Mouse (Mus musculus): ENCODE measurements around the gene Galnt10. TPM values are rescaled to one million over a fixed set of nuclear protein-coding genes. Genes with fewer than 3 reads are reported as not detected.
A peak's percentile ranks its signal among the peaks of the same experiment; 100 is the strongest.

Gene Galnt10
- polyA plus RNA-seq, 1 experiment from 2014 or later: 7.1 TPM

DNA sequence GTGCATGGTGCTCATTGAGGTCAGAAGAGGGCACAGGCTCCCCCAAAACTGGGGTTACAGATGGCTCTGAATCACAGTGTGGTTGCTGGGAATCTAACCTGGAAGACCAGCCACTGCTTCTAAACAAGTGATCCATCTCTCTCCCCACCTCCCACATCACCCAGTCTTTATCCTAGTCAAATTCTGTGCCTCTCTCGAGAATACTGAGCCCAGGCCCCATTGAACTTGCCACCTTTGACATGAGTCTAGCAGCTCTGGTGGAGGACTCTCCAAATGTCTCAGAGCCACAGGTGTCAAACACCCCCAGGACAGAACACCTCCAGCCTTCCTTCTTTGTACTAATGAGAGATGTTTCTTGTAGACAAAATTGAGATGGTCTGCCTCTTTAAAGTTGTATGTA lies 1.2 kb downstream of the Galnt10 start:
- 22% methylated on average over 1 of the region's 1 CpGs for WGBS (ENCODE audit: insufficient replicate concordance)
- H3K9ac ChIP-seq (ENCODE audit: low read depth, low read length): no peak overlapping the region
- peak overlapping the region; percentile 76 for H3K4me3 ChIP-seq (ENCODE audit: low read depth, low read length)
- no peaks in the 10 kb centered on the region for H3K36me3 ChIP-seq (ENCODE audit: control insufficient read depth, insufficient read depth, low read length)
- no peak for ATAC-seq (replicated peaks; ENCODE audit: insufficient number of reproducible peaks, low FRiP score, low TSS enrichment)
- H3K27ac ChIP-seq (ENCODE audit: low read depth, low read length): no peak overlapping the region
- H3K27me3 ChIP-seq (ENCODE audit: control insufficient read depth, insufficient read depth, low read length): no peaks in the 10 kb centered on the region
- peaks cover 21% of the 10 kb centered on the region for H3K4me1 ChIP-seq (ENCODE audit: control insufficient read depth, insufficient read depth, low read length)
- peak overlapping the region; percentile 96 for H3K4me2 ChIP-seq
- no peaks in the 10 kb centered on the region for H3K9me3 ChIP-seq (replicated peaks; ENCODE audit: control insufficient read depth, low read length)

DNA sequence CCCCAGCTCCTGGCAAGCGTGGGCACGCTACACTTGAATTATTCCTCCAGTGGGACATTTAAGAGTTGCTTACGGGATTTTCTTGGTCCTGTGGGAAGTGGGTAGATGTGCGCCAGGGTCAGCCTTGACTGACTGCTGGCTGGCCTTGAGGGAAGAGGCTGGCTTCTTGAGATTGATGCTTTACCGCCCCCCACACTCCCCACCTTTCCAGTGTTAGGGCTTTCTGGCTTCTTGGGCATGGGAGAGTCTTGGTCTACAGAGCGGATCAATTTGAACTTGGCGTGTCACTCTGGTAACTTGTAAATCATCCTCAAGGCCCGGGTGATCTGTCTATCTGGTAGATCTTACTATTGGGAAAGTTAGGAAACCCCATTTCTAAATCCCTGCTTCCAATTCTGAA lies 1.7 kb downstream of the Galnt10 start:
- no peak for ATAC-seq (replicated peaks; ENCODE audit: insufficient number of reproducible peaks, low FRiP score, low TSS enrichment)
- no peaks in the 10 kb centered on the region for H3K36me3 ChIP-seq (ENCODE audit: control insufficient read depth, insufficient read depth, low read length)
- no peaks in the 10 kb centered on the region for H3K9me3 ChIP-seq (replicated peaks; ENCODE audit: control insufficient read depth, low read length)
- no peak overlapping the region for H3K27ac ChIP-seq (ENCODE audit: low read depth, low read length)
- no peaks in the 10 kb centered on the region for H3K27me3 ChIP-seq (ENCODE audit: control insufficient read depth, insufficient read depth, low read length)
- peak overlapping the region; percentile 76; the same call in 1 of the 2 replicates for H3K4me3 ChIP-seq (ENCODE audit: low read depth, low read length)
- peaks cover 26% of the 10 kb centered on the region for H3K4me1 ChIP-seq (ENCODE audit: control insufficient read depth, insufficient read depth, low read length)
- H3K4me2 ChIP-seq: peak overlapping the region; percentile 96
- H3K9ac ChIP-seq (ENCODE audit: low read depth, low read length): 0 out of 2 replicates have a peak overlapping the region, but pooled peaks have one; percentile 24
- 75% methylated on average over 8 of the region's 8 CpGs for WGBS (ENCODE audit: insufficient replicate concordance)

- 56% methylated on average over 5 of the region's 5 CpGs for WGBS (ENCODE audit: insufficient replicate concordance)
- H3K9ac ChIP-seq (ENCODE audit: low read depth, low read length): no peak overlapping the region
- H3K27ac ChIP-seq (ENCODE audit: low read depth, low read length): no peak overlapping the region
- peak overlapping the region; percentile 76; the same call in 1 of the 2 replicates for H3K4me3 ChIP-seq (ENCODE audit: low read depth, low read length)
- H3K4me2 ChIP-seq: peak overlapping the region; percentile 34
- H3K9me3 ChIP-seq (replicated peaks; ENCODE audit: control insufficient read depth, low read length): no peaks in the 10 kb centered on the region
- ATAC-seq (replicated peaks; ENCODE audit: insufficient number of reproducible peaks, low FRiP score, low TSS enrichment): no peak
- no peaks in the 10 kb centered on the region for H3K27me3 ChIP-seq (ENCODE audit: control insufficient read depth, insufficient read depth, low read length)
- H3K4me1 ChIP-seq (ENCODE audit: control insufficient read depth, insufficient read depth, low read length): peaks cover 31% of the 10 kb centered on the region
- no peaks in the 10 kb centered on the region for H3K36me3 ChIP-seq (ENCODE audit: control insufficient read depth, insufficient read depth, low read length)
Measured at GRCm38 (mm10) chr11:57647446-57647845, 2.2 kb downstream of the Galnt10 start.

- Histone ChIP-seq H3K4me1 (ENCODE audit: control insufficient read depth, insufficient read depth, low read length) (peaks cover 40% of the 10 kb centered on the region), H3K4me2 (no peak overlapping the region), H3K9ac (ENCODE audit: low read depth, low read length) (no peak overlapping the region)
Measured at GRCm38 (mm10) chr11:57648196-57648800, 3.1 kb downstream of the Galnt10 start.

GRCm38 (mm10) chr11:57649269-57649668 lies 4.0 kb downstream of the Galnt10 start:
- Histone ChIP-seq H3K4me3 (ENCODE audit: low read depth, low read length) (no peak overlapping the region), H3K9me3 (replicated peaks; ENCODE audit: control insufficient read depth, low read length) (no peaks in the 10 kb centered on the region), H3K4me2 (no peak overlapping the region; the same call in 1 of the 2 replicates), H3K36me3 (ENCODE audit: control insufficient read depth, insufficient read depth, low read length) (no peaks in the 10 kb centered on the region), H3K4me1 (ENCODE audit: control insufficient read depth, insufficient read depth, low read length) (peaks cover 42% of the 10 kb centered on the region), H3K9ac (ENCODE audit: low read depth, low read length) (no peak overlapping the region), H3K27me3 (ENCODE audit: control insufficient read depth, insufficient read depth, low read length) (no peaks in the 10 kb centered on the region; the same call in 1 of the 2 replicates), H3K27ac (ENCODE audit: low read depth, low read length) (no peak overlapping the region)
- no peak for ATAC-seq (replicated peaks; ENCODE audit: insufficient number of reproducible peaks, low FRiP score, low TSS enrichment)
- WGBS (ENCODE audit: insufficient replicate concordance): 45% methylated on average over 4 of the region's 4 CpGs

More at GRCm38 (mm10) chr11:57648196-57648800, 3.1 kb downstream of the Galnt10 start:
- ATAC-seq (replicated peaks; ENCODE audit: insufficient number of reproducible peaks, low FRiP score, low TSS enrichment): no peak
- Histone ChIP-seq H3K4me3 (ENCODE audit: low read depth, low read length) (no peak overlapping the region), H3K27me3 (ENCODE audit: control insufficient read depth, insufficient read depth, low read length) (no peaks in the 10 kb centered on the region), H3K9me3 (replicated peaks; ENCODE audit: control insufficient read depth, low read length) (no peaks in the 10 kb centered on the region), H3K36me3 (ENCODE audit: control insufficient read depth, insufficient read depth, low read length) (no peaks in the 10 kb centered on the region), H3K27ac (ENCODE audit: low read depth, low read length) (no peak overlapping the region)
- WGBS (ENCODE audit: insufficient replicate concordance): 90% methylated on average over 11 of the region's 11 CpGs

- no peak overlapping the region; the same call in 1 of the 2 replicates for H3K4me2 ChIP-seq
- no peak overlapping the region for H3K4me3 ChIP-seq (ENCODE audit: low read depth, low read length)
- ATAC-seq (replicated peaks; ENCODE audit: insufficient number of reproducible peaks, low FRiP score, low TSS enrichment): no peak
- no peaks in the 10 kb centered on the region; the same call in 1 of the 2 replicates for H3K27me3 ChIP-seq (ENCODE audit: control insufficient read depth, insufficient read depth, low read length)
- H3K9me3 ChIP-seq (replicated peaks; ENCODE audit: control insufficient read depth, low read length): no peaks in the 10 kb centered on the region
- no peak overlapping the region for H3K9ac ChIP-seq (ENCODE audit: low read depth, low read length)
- 55% methylated on average over 10 of the region's 10 CpGs for WGBS (ENCODE audit: insufficient replicate concordance)
- H3K4me1 ChIP-seq (ENCODE audit: control insufficient read depth, insufficient read depth, low read length): peaks cover 42% of the 10 kb centered on the region
- H3K36me3 ChIP-seq (ENCODE audit: control insufficient read depth, insufficient read depth, low read length): no peaks in the 10 kb centered on the region
- no peak overlapping the region for H3K27ac ChIP-seq (ENCODE audit: low read depth, low read length)
Measured at GRCm38 (mm10) chr11:57649671-57650070, 4.4 kb downstream of the Galnt10 start.

GRCm38 (mm10) chr11:57650867-57651266 lies 5.6 kb downstream of the Galnt10 start:
- 69% methylated on average over 2 of the region's 2 CpGs for WGBS (ENCODE audit: insufficient replicate concordance)
- Histone ChIP-seq H3K27ac (ENCODE audit: low read depth, low read length) (peak overlapping the region; percentile 81), H3K4me1 (ENCODE audit: control insufficient read depth, insufficient read depth, low read length) (peaks cover 51% of the 10 kb centered on the region), H3K36me3 (ENCODE audit: control insufficient read depth, insufficient read depth, low read length) (no peaks in the 10 kb centered on the region), H3K9me3 (replicated peaks; ENCODE audit: control insufficient read depth, low read length) (no peaks in the 10 kb centered on the region), H3K27me3 (ENCODE audit: control insufficient read depth, insufficient read depth, low read length) (no peaks in the 10 kb centered on the region; the same call in 1 of the 2 replicates), H3K4me3 (ENCODE audit: low read depth, low read length) (peak overlapping the region; percentile 5; the same call in 1 of the 2 replicates), H3K9ac (ENCODE audit: low read depth, low read length) (peak overlapping the region; percentile 52; the same call in 1 of the 2 replicates), H3K4me2 (peak overlapping the region; percentile 35)
- no peak for ATAC-seq (replicated peaks; ENCODE audit: insufficient number of reproducible peaks, low FRiP score, low TSS enrichment)

- 22% methylated on average over 15 of the region's 15 CpGs for WGBS (ENCODE audit: insufficient replicate concordance)
- H3K4me2 ChIP-seq: peak overlapping the region; percentile 35
- H3K4me1 ChIP-seq (ENCODE audit: control insufficient read depth, insufficient read depth, low read length): peaks cover 55% of the 10 kb centered on the region
- H3K27me3 ChIP-seq (ENCODE audit: control insufficient read depth, insufficient read depth, low read length): no peaks in the 10 kb centered on the region; the same call in 1 of the 2 replicates
- H3K9me3 ChIP-seq (replicated peaks; ENCODE audit: control insufficient read depth, low read length): no peaks in the 10 kb centered on the region
- H3K4me3 ChIP-seq (ENCODE audit: low read depth, low read length): peak overlapping the region; percentile 5; the same call in 1 of the 2 replicates
- ATAC-seq (replicated peaks; ENCODE audit: insufficient number of reproducible peaks, low FRiP score, low TSS enrichment): peak; percentile 39
- H3K36me3 ChIP-seq (ENCODE audit: control insufficient read depth, insufficient read depth, low read length): no peaks in the 10 kb centered on the region
- H3K27ac ChIP-seq (ENCODE audit: low read depth, low read length): peak overlapping the region; percentile 81
- 0 out of 2 replicates have a peak overlapping the region, but pooled peaks have one; percentile 29 for H3K9ac ChIP-seq (ENCODE audit: low read depth, low read length)
Measured at GRCm38 (mm10) chr11:57651281-57651810, 6.1 kb downstream of the Galnt10 start.
